ENCODE assay signal across 16 mouse cellular contexts in the genomic region with DNA sequence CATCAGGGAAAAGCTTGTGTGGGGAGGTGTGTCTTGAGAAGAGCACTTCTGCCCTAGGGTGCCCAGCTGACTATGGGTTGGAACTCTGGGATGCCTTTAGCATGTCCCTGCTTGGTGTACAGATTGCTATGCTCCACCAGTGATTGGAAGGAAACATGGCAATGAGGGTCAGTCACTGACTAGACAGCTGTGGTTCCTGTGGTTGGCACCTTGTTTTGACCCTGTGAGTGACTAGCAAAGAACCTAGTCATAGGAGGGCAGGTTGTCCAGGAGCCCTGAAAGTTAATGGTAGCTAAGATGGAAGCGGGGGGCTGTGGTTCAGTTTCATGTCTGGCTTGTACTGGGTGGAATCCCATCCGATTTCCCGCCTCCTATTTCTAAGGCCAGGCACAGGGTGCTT.
"Had no signal": no experiment of that assay in that cellular context is flagged by ENCODE, and none has a peak within 500 bp of the region (broad histone marks: within the 10 kb centered on the region; RNA-seq: fewer than 3 reads in every experiment).

No protein-coding gene starts in this region.

- H3K27ac ChIP-seq: neural tube, embryonic 12.5 days; neural tube, embryonic 13.5 days; neural tube, embryonic 15.5 days; stomach, embryonic 15.5 days; stomach, postnatal 0 days had no signal

- H3K27me3 ChIP-seq: neural tube, embryonic 12.5 days; neural tube, embryonic 13.5 days; neural tube, embryonic 15.5 days; stomach, embryonic 15.5 days had no signal

- H3K4me1 ChIP-seq: neural tube, embryonic 12.5 days; neural tube, embryonic 13.5 days; neural tube, embryonic 15.5 days had no signal

- DNase-seq: retina, postnatal 1 day; right cerebral cortex, adult 18-20 months; right cerebral cortex, postnatal 25 days; right cerebral cortex, postnatal 4 days; spleen, adult 18-20 months; thymus, adult 18-20 months; thymus, adult 2 months; thymus, postnatal 14 days; thymus, postnatal 25 days; thymus, postnatal 36 days; thymus, postnatal 4 days had no signal

- H3K4me3 ChIP-seq: neural tube, embryonic 12.5 days; neural tube, embryonic 13.5 days; neural tube, embryonic 15.5 days; stomach, embryonic 15.5 days had no signal
